Mouse (Mus musculus) G1E (cell line): ENCODE measurements at regions not wholly inside any gene's neighbourhood (a gene's known extent, or its start where the extent isn't known, plus 50 kb on each side); places are given as distances from the start of the nearest gene placed in this dataset.

Experiments used
- ATAC-seq: 2 replicates; pipeline ENCODE4 v1.8.0; 2016; ENCODE audit warnings: mild to moderate bottlenecking; ENCODE audit not compliant: insufficient number of reproducible peaks, poor library complexity, low FRiP score, severe bottlenecking; ENCODE audit errors: extremely low read depth
- DNase-seq: peaks from one replicate; pipeline ENCODE4 v3.0.0; 2012; ENCODE audit warnings: low spot score
- H3K27me3 ChIP-seq: 2 replicates; pipeline ENCODE4 v1.6.1; 2012; ENCODE audit warnings: mild to moderate bottlenecking, low read length, inconsistent platforms; ENCODE audit not compliant: insufficient read depth
- H3K36me3 ChIP-seq: replicated peaks from 2 replicates; pipeline ENCODE3; 2012; ENCODE audit warnings: mild to moderate bottlenecking, inconsistent platforms
- H3K4me1 ChIP-seq: 2 replicates; pipeline ENCODE4 v1.6.1; 2012; ENCODE audit warnings: low read depth, low read length, inconsistent platforms, mixed read lengths; ENCODE audit not compliant: insufficient read depth
- H3K4me3 ChIP-seq: 2 replicates; pipeline ENCODE4 v1.5.1; 2012; ENCODE audit warnings: low read depth, mild to moderate bottlenecking, inconsistent platforms, low read length, moderate library complexity, mixed read lengths
- H3K9me3 ChIP-seq: replicated peaks from 2 replicates; pipeline ENCODE4 v1.6.1; 2012; ENCODE audit warnings: inconsistent platforms
- CTCF ChIP-seq: IDR thresholded peaks from 2 replicates; pipeline ENCODE4 v1.5.1; 2012; ENCODE audit warnings: low read depth, low read length, inconsistent platforms, mixed read lengths
- GATA1 ChIP-seq: IDR thresholded peaks from 2 replicates; pipeline ENCODE4 v1.6.1; 2012; ENCODE audit warnings: borderline replicate concordance, low read length, inconsistent platforms, mixed read lengths
- GATA2 ChIP-seq: IDR thresholded peaks from 2 replicates; pipeline ENCODE4 v1.6.1; 2012; ENCODE audit warnings: low read depth, low read length, inconsistent platforms, borderline replicate concordance
- POLR2AphosphoS5 ChIP-seq: IDR thresholded peaks from 2 replicates; pipeline ENCODE4 v1.6.1; 2012; ENCODE audit warnings: low read depth, low read length, inconsistent platforms; ENCODE audit not compliant: insufficient replicate concordance
- TAL1 ChIP-seq: conservative IDR thresholded peaks from 2 replicates; pipeline ENCODE4 v1.6.1; 2012; ENCODE audit warnings: low read depth, low read length, inconsistent platforms, mixed read lengths

GRCm38 (mm10) chr2:166433655-166434333 lies 278.3 kb upstream of the Sulf2 start:
- TF ChIP-seq POLR2AphosphoS5 (no peak), TAL1 (no peak), GATA2 (no peak), CTCF (no peak), GATA1 (no peak)
- no peaks in the 10 kb centered on the region for H3K4me1 ChIP-seq
- H3K36me3 ChIP-seq = no peaks in the 10 kb centered on the region
- H3K4me3 ChIP-seq = no peak overlapping the region
- H3K9me3 ChIP-seq = peaks cover 84% of the 10 kb centered on the region
- no peak for ATAC-seq
- DNase-seq = no peak
- H3K27me3 ChIP-seq = no peaks in the 10 kb centered on the region

- no peaks in the 10 kb centered on the region for H3K27me3 ChIP-seq
- DNase-seq = no peak
- H3K36me3 ChIP-seq = no peaks in the 10 kb centered on the region
- no peaks in the 10 kb centered on the region for H3K4me1 ChIP-seq
- peaks cover 81% of the 10 kb centered on the region for H3K9me3 ChIP-seq
- TF ChIP-seq TAL1 = no peak
- ATAC-seq = no peak
- H3K4me3 ChIP-seq = no peak overlapping the region
Measured at GRCm38 (mm10) chr2:166432948-166433654, 277.6 kb upstream of the Sulf2 start.

- peaks cover 84% of the 10 kb centered on the region for H3K9me3 ChIP-seq
- no peak for TF ChIP-seq TAL1
- TF ChIP-seq CTCF = no peak
- no peak for TF ChIP-seq GATA2
- no peak for TF ChIP-seq GATA1
- no peak for TF ChIP-seq POLR2AphosphoS5
- no peak overlapping the region for H3K4me3 ChIP-seq
- DNase-seq = no peak
- H3K4me1 ChIP-seq = no peaks in the 10 kb centered on the region
- ATAC-seq = no peak
- no peaks in the 10 kb centered on the region for H3K27me3 ChIP-seq
- no peaks in the 10 kb centered on the region for H3K36me3 ChIP-seq
Measured at GRCm38 (mm10) chr2:166432531-166432930, 277.1 kb upstream of the Sulf2 start.

- DNase-seq (no peak), ATAC-seq (no peak)
- Histone ChIP-seq H3K4me1 (no peaks in the 10 kb centered on the region), H3K9me3 (peaks cover 86% of the 10 kb centered on the region), H3K36me3 (no peaks in the 10 kb centered on the region), H3K4me3 (no peak overlapping the region; the same call in 1 of the 2 replicates), H3K27me3 (no peaks in the 10 kb centered on the region)
- no peak for TF ChIP-seq GATA1
Measured at GRCm38 (mm10) chr2:166429918-166430317, 274.5 kb upstream of the Sulf2 start.

- no peak overlapping the region for H3K4me3 ChIP-seq
- H3K36me3 ChIP-seq = no peaks in the 10 kb centered on the region
- no peaks in the 10 kb centered on the region for H3K4me1 ChIP-seq
- no peaks in the 10 kb centered on the region for H3K27me3 ChIP-seq
- ATAC-seq = no peak
- no peak for DNase-seq
- peaks cover 86% of the 10 kb centered on the region for H3K9me3 ChIP-seq
- TF ChIP-seq POLR2AphosphoS5 = no peak
- TF ChIP-seq GATA1 = no peak
Measured at GRCm38 (mm10) chr2:166429494-166429893, 274.0 kb upstream of the Sulf2 start.

GRCm38 (mm10) chr2:166427390-166427789 lies 271.9 kb upstream of the Sulf2 start:
- H3K36me3 ChIP-seq = no peaks in the 10 kb centered on the region
- no peak for TF ChIP-seq TAL1
- TF ChIP-seq POLR2AphosphoS5 = no peak
- TF ChIP-seq GATA2 = no peak
- TF ChIP-seq CTCF = no peak
- no peak for TF ChIP-seq GATA1
- H3K4me1 ChIP-seq = no peaks in the 10 kb centered on the region
- H3K9me3 ChIP-seq = peaks cover 83% of the 10 kb centered on the region
- H3K27me3 ChIP-seq = no peaks in the 10 kb centered on the region
- H3K4me3 ChIP-seq = no peak overlapping the region
- DNase-seq (no peak), ATAC-seq (no peak)

GRCm38 (mm10) chr2:166426960-166427359 lies 271.5 kb upstream of the Sulf2 start:
- Histone ChIP-seq H3K9me3 (peaks cover 81% of the 10 kb centered on the region), H3K27me3 (no peaks in the 10 kb centered on the region), H3K36me3 (no peaks in the 10 kb centered on the region), H3K4me1 (no peaks in the 10 kb centered on the region), H3K4me3 (no peak overlapping the region)
- DNase-seq (no peak), ATAC-seq (no peak)
- TF ChIP-seq TAL1 (no peak), CTCF (no peak), POLR2AphosphoS5 (no peak), GATA1 (no peak)
